Mouse (Mus musculus): ENCODE data around the gene Cep152.

- TF ChIP-seq POLR2A (IDR thresholded peaks at IDR 0.05; ENCODE audit: insufficient read depth, low read length), result no peak
- TF ChIP-seq CTCF (IDR thresholded peaks at IDR 0.05; ENCODE audit: low read depth, low read length), result no peak
- no peak for TF ChIP-seq EP300 (IDR thresholded peaks at IDR 0.05; ENCODE audit: insufficient read depth, low read depth, low read length)
Measured at GRCm38 (mm10) chr2:125651563-125651962, 26.6 kb upstream of the Cep152 start.

All from ES-Bruce4 (cell line).